In genomic region chr7:77867518-77867917, GRCm38 (mm10) we compare ENCODE assay signal across 13 mouse cellular contexts.
"Had no signal": no experiment of that assay in that cellular context is flagged by ENCODE, and none has a peak within 500 bp of the region (broad histone marks: within the 10 kb centered on the region; RNA-seq: fewer than 3 reads in every experiment).

No protein-coding gene starts in this region.

- ATAC-seq: lung, postnatal 0 days had no signal

- H3K9ac ChIP-seq: kidney, embryonic 15.5 days; limb, embryonic 13.5 days; liver, embryonic 14.5 days had no signal

- H3K4me3 ChIP-seq: kidney, embryonic 15.5 days; limb, embryonic 13.5 days had no signal

- H3K9me3 ChIP-seq: kidney, embryonic 15.5 days; limb, embryonic 13.5 days had no signal

- DNase-seq: kidney, adult 11 months; kidney, postnatal 25 days; layer of hippocampus, adult 9-11 months; layer of hippocampus, postnatal 36 days; lung, adult 18-20 months; lung, postnatal 36 days; right cerebral cortex, postnatal 14 days; thymus, postnatal 36 days had no signal

- H3K27ac ChIP-seq: kidney, embryonic 15.5 days; limb, embryonic 13.5 days; liver, embryonic 14.5 days had no signal

- H3K27me3 ChIP-seq: kidney, embryonic 15.5 days; limb, embryonic 13.5 days had no signal

- H3K36me3 ChIP-seq: kidney, embryonic 15.5 days; limb, embryonic 13.5 days had no signal

- H3K4me2 ChIP-seq: kidney, embryonic 15.5 days; limb, embryonic 13.5 days; midbrain, embryonic 11.5 days had no signal

- H3K4me1 ChIP-seq: limb, embryonic 13.5 days had no signal
